Mouse (Mus musculus) spleen, adult 2 months (tissue): ENCODE results near the gene Tmem120a.

ENCODE experiments used
- CTCF ChIP-seq: fragments of 200-500 bp; IDR thresholded peaks from 2 replicates; pipeline ENCODE4 v1.5.1; 2011; ENCODE audit warnings: mild to moderate bottlenecking, inconsistent platforms; ENCODE audit not compliant: insufficient read depth, insufficient read length, insufficient replicate concordance; ENCODE audit errors: extremely low read depth
- POLR2A ChIP-seq: fragments of 200-500 bp; IDR thresholded peaks from 2 replicates; pipeline ENCODE4 v1.6.1; 2011; ENCODE audit warnings: low read depth, low read length, inconsistent platforms

GRCm38 (mm10) chr5:135735741-135736140 lies 8.5 kb downstream of the Tmem120a start:
- TF ChIP-seq POLR2A (no peak), CTCF (no peak)
